Mouse (Mus musculus) liver, embryonic 12.5 days (tissue): ENCODE data around the gene Gnb4. TPM values are rescaled to one million over a fixed set of nuclear protein-coding genes. Genes with fewer than 3 reads are reported as not detected.
A peak's percentile ranks its signal among the peaks of the same experiment; 100 is the strongest.

Source experiments
- ATAC-seq: fragments of 200-750 bp; cut with Nextera tagmentation; 2 replicates; pipeline ENCODE4 v1.8.0; 2017; ENCODE audit warnings: moderate number of reproducible peaks, mild to moderate bottlenecking, moderate library complexity
- H3K27ac ChIP-seq: fragments of 300-500 bp; sonication (generic); 2 replicates; pipeline ENCODE4 v1.5.1; 2016; ENCODE audit warnings: mild to moderate bottlenecking
- H3K27me3 ChIP-seq: fragments of 300-500 bp; sonication (generic); replicated peaks from 2 replicates; pipeline ENCODE4 v1.6.1; 2016; ENCODE audit warnings: mild to moderate bottlenecking, moderate library complexity
- H3K36me3 ChIP-seq: fragments of 300-500 bp; sonication (generic); 2 replicates; pipeline ENCODE4 v1.6.1; 2016; ENCODE audit warnings: mild to moderate bottlenecking, moderate library complexity
- H3K4me1 ChIP-seq: fragments of 300-500 bp; sonication (generic); 2 replicates; pipeline ENCODE4 v1.6.1; 2016
- H3K4me2 ChIP-seq: fragments of 300-500 bp; sonication (generic); 2 replicates; pipeline ENCODE4 v1.6.1; 2016; ENCODE audit warnings: mild to moderate bottlenecking, moderate library complexity
- H3K4me3 ChIP-seq: fragments of 300-500 bp; sonication (generic); 2 replicates; pipeline ENCODE4 v1.5.1; 2016; ENCODE audit warnings: mild to moderate bottlenecking, moderate library complexity
- H3K9ac ChIP-seq: fragments of 300-500 bp; sonication (generic); 2 replicates; pipeline ENCODE4 v1.6.1; 2016; ENCODE audit warnings: mild to moderate bottlenecking, moderate library complexity
- H3K9me3 ChIP-seq: fragments of 300-500 bp; sonication (generic); replicated peaks from 2 replicates; pipeline ENCODE4 v1.6.1; 2016; ENCODE audit warnings: mild to moderate bottlenecking, moderate library complexity
- WGBS: fragments of 180-500 bp; shearing (Covaris S2); methylation state at CpG from one replicate; pipeline ENCODE4 v1.1.7; 2016; ENCODE audit not compliant: insufficient replicate concordance; 5-methylcytosine and 5-hydroxymethylcytosine counted together
- polyA plus RNA-seq: library from polyadenylated mRNA; unstranded; fragments of >200 nt; fragmentation: Nextera tagmentation; extraction: Ambion mirVana; gene quantifications from 2 replicates; pipeline ENCODE4 v1.2.1, GENCODE M21; 2016

Gene Gnb4
- 12.4 and 14.4 TPM in 2 replicates for polyA plus RNA-seq

- 2% methylated on average over 78 of the region's 83 CpGs for WGBS
- Histone ChIP-seq H3K9me3 (0 out of 2 replicates have a peak, but pooled peaks cover 2% of the 10 kb centered on the region), H3K4me2 (peak within 1 kb of the TSS; percentile 93), H3K9ac (peak within 1 kb of the TSS; percentile 73), H3K27ac (peak within 1 kb of the TSS; percentile 45; the same call in 1 of the 2 replicates), H3K4me1 (peaks cover 17% of the 10 kb centered on the region), H3K4me3 (peak within 1 kb of the TSS; percentile 72), H3K27me3 (peaks cover 19% of the 10 kb centered on the region), H3K36me3 (no peaks in the 10 kb centered on the region)
- ATAC-seq = peak; percentile 84
These were observed at the start of gene Gnb4 for GRCm38 (mm10) chr3:32616331-32617052. TSS of gene Gnb4 (minus strand) at chr3:32616585.

GRCm38 (mm10) chr3:32661556-32661930 lies 45.2 kb upstream of the Gnb4 start:
- ATAC-seq = no peak
- Histone ChIP-seq H3K4me2 (no peak overlapping the region), H3K27ac (no peak overlapping the region), H3K9me3 (no peaks in the 10 kb centered on the region), H3K4me3 (no peak overlapping the region), H3K9ac (no peak overlapping the region), H3K4me1 (peaks cover 32% of the 10 kb centered on the region), H3K27me3 (no peaks in the 10 kb centered on the region), H3K36me3 (no peaks in the 10 kb centered on the region)
- 86% methylated on average over 3 of the region's 3 CpGs for WGBS

GRCm38 (mm10) chr3:32660831-32661555 lies 44.6 kb upstream of the Gnb4 start:
- Histone ChIP-seq H3K4me2 (no peak overlapping the region), H3K36me3 (no peaks in the 10 kb centered on the region), H3K27me3 (no peaks in the 10 kb centered on the region), H3K9ac (no peak overlapping the region), H3K9me3 (no peaks in the 10 kb centered on the region), H3K27ac (no peak overlapping the region), H3K4me3 (no peak overlapping the region), H3K4me1 (peaks cover 37% of the 10 kb centered on the region)
- no peak for ATAC-seq
- WGBS = 39% methylated on average over 8 of the region's 8 CpGs

GRCm38 (mm10) chr3:32660276-32660675 lies 43.9 kb upstream of the Gnb4 start:
- peaks cover 38% of the 10 kb centered on the region for H3K4me1 ChIP-seq
- no peak for ATAC-seq
- no peaks in the 10 kb centered on the region for H3K36me3 ChIP-seq
- H3K4me3 ChIP-seq = no peak overlapping the region
- no peak overlapping the region for H3K4me2 ChIP-seq
- no peak overlapping the region for H3K27ac ChIP-seq
- H3K9ac ChIP-seq = no peak overlapping the region
- H3K27me3 ChIP-seq = no peaks in the 10 kb centered on the region
- H3K9me3 ChIP-seq = no peaks in the 10 kb centered on the region
- 52% methylated on average over 8 of the region's 8 CpGs for WGBS

DNA sequence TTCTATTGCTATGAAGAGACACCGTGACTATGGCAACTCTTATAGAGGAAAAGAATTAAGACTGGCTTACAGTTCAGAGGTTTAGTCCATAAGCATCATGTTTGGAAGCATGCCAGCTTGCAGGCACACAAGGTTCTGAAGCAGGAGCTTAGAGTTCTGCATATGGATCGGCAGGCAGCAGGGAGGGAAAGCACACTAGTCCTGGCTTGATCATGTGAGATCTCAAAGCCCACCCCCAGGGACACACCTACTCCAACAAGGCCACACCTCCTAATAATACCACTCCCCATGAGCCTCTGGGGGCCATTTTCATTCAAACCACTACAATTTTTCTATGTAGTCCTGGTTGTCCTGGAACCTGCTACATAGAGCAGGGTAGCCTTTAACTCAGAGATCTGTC lies 43.1 kb upstream of the Gnb4 start:
- Histone ChIP-seq H3K4me2 (no peak overlapping the region), H3K4me3 (no peak overlapping the region), H3K27me3 (no peaks in the 10 kb centered on the region), H3K27ac (no peak overlapping the region), H3K36me3 (no peaks in the 10 kb centered on the region), H3K4me1 (peaks cover 38% of the 10 kb centered on the region), H3K9ac (no peak overlapping the region), H3K9me3 (no peaks in the 10 kb centered on the region)
- WGBS = 76% methylated on average over 2 of the region's 2 CpGs
- ATAC-seq = no peak

DNA sequence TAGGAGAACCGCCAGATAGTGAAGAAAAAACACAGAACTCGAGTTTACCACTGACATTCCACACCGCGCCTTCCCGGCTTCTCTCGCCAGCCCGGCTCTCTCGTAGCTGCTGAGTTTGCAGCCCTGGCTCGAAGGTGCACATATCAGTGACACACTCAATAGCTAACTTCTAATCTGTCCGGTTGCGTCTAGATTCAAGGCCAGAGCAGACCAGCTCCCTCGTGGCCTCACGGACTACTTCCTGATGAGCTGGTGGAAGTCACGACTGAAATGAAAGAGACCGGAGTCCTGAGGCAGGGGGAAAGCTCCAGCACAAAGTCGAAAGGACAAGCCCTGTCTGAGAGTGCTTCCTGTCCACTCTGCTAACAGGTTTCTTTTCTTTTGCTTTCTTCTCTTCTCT lies 42.4 kb upstream of the Gnb4 start:
- no peak for ATAC-seq
- H3K27ac ChIP-seq = no peak overlapping the region

GRCm38 (mm10) chr3:32658401-32658800 lies 42.0 kb upstream of the Gnb4 start:
- 43% methylated on average over 7 of the region's 7 CpGs for WGBS
- Histone ChIP-seq H3K4me1 (peaks cover 38% of the 10 kb centered on the region), H3K4me2 (peak overlapping the region; percentile 50), H3K9me3 (no peaks in the 10 kb centered on the region), H3K27ac (no peak overlapping the region), H3K9ac (no peak overlapping the region), H3K27me3 (no peaks in the 10 kb centered on the region), H3K4me3 (peak overlapping the region; percentile 34), H3K36me3 (no peaks in the 10 kb centered on the region)
- ATAC-seq = no peak

More for the DNA sequence above, 42.4 kb upstream of the Gnb4 start:
- Histone ChIP-seq H3K4me1 (peaks cover 38% of the 10 kb centered on the region), H3K9me3 (no peaks in the 10 kb centered on the region), H3K27me3 (no peaks in the 10 kb centered on the region), H3K4me3 (peak overlapping the region; percentile 34), H3K9ac (no peak overlapping the region), H3K36me3 (no peaks in the 10 kb centered on the region), H3K4me2 (peak overlapping the region; percentile 50)
- WGBS = 31% methylated on average over 16 of the region's 16 CpGs

DNA sequence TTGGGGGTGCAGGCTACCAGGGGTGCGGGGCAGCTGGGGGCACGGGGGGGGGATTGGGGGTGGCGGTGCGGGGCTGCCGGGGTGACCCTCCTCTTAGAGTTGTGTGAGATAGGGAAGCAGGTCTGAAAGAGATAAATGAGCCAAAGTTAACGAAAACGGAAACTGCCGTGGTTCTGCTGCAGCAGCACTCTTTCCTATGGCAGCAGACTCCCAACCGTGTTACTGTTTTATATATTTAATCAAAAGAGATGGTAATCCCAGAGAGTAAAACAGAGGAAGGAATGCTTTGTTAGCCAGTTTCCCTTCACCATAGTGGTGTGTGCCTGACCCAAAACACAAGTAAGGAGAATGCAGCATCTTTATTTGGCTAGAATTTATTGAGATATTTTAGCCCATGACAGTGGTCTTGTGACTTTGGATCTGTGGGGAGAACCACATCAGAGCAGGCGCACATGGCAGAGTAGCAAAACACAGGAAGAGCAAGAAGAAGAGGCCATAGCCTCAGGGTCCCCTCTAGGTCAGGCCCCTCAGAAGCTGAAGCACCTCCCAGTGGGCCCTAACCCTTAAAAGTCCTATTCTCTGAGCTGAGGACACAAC lies 40.1 kb upstream of the Gnb4 start:
- Histone ChIP-seq H3K4me2 (peak overlapping the region; percentile 47), H3K27ac (no peak overlapping the region), H3K27me3 (no peaks in the 10 kb centered on the region), H3K36me3 (no peaks in the 10 kb centered on the region), H3K9ac (no peak overlapping the region), H3K4me3 (no peak overlapping the region), H3K4me1 (peaks cover 38% of the 10 kb centered on the region), H3K9me3 (no peaks in the 10 kb centered on the region)
- ATAC-seq = no peak
- 29% methylated on average over 10 of the region's 10 CpGs for WGBS

GRCm38 (mm10) chr3:32655994-32656393 lies 39.6 kb upstream of the Gnb4 start:
- Histone ChIP-seq H3K9ac (no peak overlapping the region), H3K4me1 (peaks cover 38% of the 10 kb centered on the region), H3K4me2 (peak overlapping the region; percentile 47), H3K9me3 (no peaks in the 10 kb centered on the region), H3K27me3 (no peaks in the 10 kb centered on the region), H3K27ac (no peak overlapping the region), H3K36me3 (no peaks in the 10 kb centered on the region), H3K4me3 (no peak overlapping the region)
- WGBS = 39% methylated on average over 4 of the region's 4 CpGs
- ATAC-seq = no peak

DNA sequence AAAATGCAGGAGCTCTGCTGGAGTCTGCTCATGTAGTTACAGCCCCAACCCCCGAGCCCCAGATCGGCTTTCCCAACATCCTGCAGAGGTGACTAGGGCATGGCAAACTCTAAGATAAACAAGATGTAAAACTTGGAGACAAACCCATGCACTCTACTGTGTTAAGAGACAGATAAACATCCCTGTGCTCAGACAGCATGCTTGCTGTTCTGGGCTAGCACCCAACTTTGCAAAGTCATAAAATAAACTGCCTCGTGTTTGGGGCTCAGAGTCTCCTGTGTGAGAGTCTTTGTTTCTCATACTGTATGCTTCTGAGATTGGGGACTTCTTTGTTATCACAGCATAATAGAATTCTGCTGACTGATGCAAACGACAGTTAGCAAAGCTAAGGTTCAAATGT lies 36.4 kb upstream of the Gnb4 start:
- Histone ChIP-seq H3K4me3 (no peak overlapping the region), H3K36me3 (no peaks in the 10 kb centered on the region), H3K9ac (no peak overlapping the region), H3K4me2 (no peak overlapping the region), H3K4me1 (peaks cover 13% of the 10 kb centered on the region; the same call in 1 of the 2 replicates), H3K27ac (no peak overlapping the region), H3K9me3 (no peaks in the 10 kb centered on the region), H3K27me3 (no peaks in the 10 kb centered on the region)
- ATAC-seq = no peak
- WGBS = 60% methylated on average over 4 of the region's 4 CpGs

GRCm38 (mm10) chr3:32649284-32649683 lies 32.9 kb upstream of the Gnb4 start:
- Histone ChIP-seq H3K9me3 (no peaks in the 10 kb centered on the region), H3K4me1 (no peaks in the 10 kb centered on the region), H3K27me3 (no peaks in the 10 kb centered on the region), H3K36me3 (no peaks in the 10 kb centered on the region), H3K27ac (no peak overlapping the region), H3K9ac (no peak overlapping the region), H3K4me2 (no peak overlapping the region), H3K4me3 (no peak overlapping the region)
- ATAC-seq = no peak
- WGBS = 55% methylated on average over 4 of the region's 4 CpGs

DNA sequence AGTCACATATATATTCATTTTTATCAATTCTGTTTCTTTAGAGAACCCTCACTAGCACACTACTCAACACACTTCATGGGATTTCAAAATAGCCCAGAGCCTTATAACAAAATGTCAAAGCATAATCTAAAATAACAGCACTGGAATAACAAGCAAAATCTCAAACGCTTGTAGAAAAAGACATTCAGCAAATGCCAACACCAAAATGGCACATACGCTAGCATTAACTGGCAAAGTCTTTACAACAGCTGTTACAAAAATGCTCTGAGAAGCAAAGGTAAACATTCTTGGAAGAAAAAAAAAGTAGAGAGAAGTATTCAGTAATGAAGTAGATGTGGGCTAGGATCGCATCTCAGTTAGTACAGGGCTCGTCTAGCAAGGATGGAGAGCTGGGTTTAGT lies 30.5 kb upstream of the Gnb4 start:
- no peaks in the 10 kb centered on the region for H3K9me3 ChIP-seq
- WGBS = 73% methylated on average over 4 of the region's 4 CpGs
- no peaks in the 10 kb centered on the region for H3K4me1 ChIP-seq

More for the DNA sequence above, 30.5 kb upstream of the Gnb4 start:
- Histone ChIP-seq H3K4me2 (no peak overlapping the region), H3K27ac (no peak overlapping the region), H3K9ac (no peak overlapping the region), H3K36me3 (no peaks in the 10 kb centered on the region), H3K27me3 (no peaks in the 10 kb centered on the region), H3K4me3 (no peak overlapping the region)
- ATAC-seq = no peak
